Mouse (Mus musculus) olfactory bulb, adult 2 months (tissue): ENCODE data around the gene Ndp. TPM values are rescaled to one million over a fixed set of nuclear protein-coding genes. Genes with fewer than 3 reads are reported as not detected.

Experiments used
- H3K27ac ChIP-seq: fragments of 200-500 bp; 2 replicates; pipeline ENCODE4 v1.5.1; 2012; ENCODE audit warnings: low read depth, low read length; ENCODE audit not compliant: insufficient read depth
- H3K4me1 ChIP-seq: fragments of 200-500 bp; 2 replicates; pipeline ENCODE4 v1.6.1; 2012; ENCODE audit warnings: low read length; ENCODE audit not compliant: control insufficient read depth, insufficient read depth
- H3K4me3 ChIP-seq: fragments of 200-500 bp; 2 replicates; pipeline ENCODE4 v1.5.1; 2012; ENCODE audit warnings: mild to moderate bottlenecking, low read depth, low read length, moderate library complexity; ENCODE audit not compliant: insufficient read depth
- CTCF ChIP-seq: fragments of 200-500 bp; IDR thresholded peaks from 2 replicates; pipeline ENCODE4 v1.5.1; 2012; ENCODE audit warnings: low read depth, mild to moderate bottlenecking, low read length, moderate library complexity; ENCODE audit not compliant: insufficient read depth
- POLR2A ChIP-seq: fragments of 200-500 bp; IDR thresholded peaks from 2 replicates; pipeline ENCODE4 v1.6.1; 2012; ENCODE audit warnings: mild to moderate bottlenecking, low read depth, low read length, moderate library complexity; ENCODE audit not compliant: insufficient read depth
- WGBS: fragments of 180-500 bp; shearing (Covaris S2); methylation state at CpG from one replicate; pipeline ENCODE4 v1.1.7; 2018; 5-methylcytosine and 5-hydroxymethylcytosine counted together
- polyA plus RNA-seq: library from polyadenylated mRNA; stranded (reverse); fragments of >200 nt; gene quantifications from 2 replicates; pipeline ENCODE4 v1.2.4, GENCODE M21; 2012; ENCODE audit warnings: low replicate concordance; ENCODE audit not compliant: missing spikeins, insufficient read depth, insufficient read length

The Ndp gene
- not detected in 2 replicates for polyA plus RNA-seq

- Histone ChIP-seq H3K4me1 (peaks cover 4% of the 10 kb centered on the region; the same call in 1 of the 2 replicates), H3K4me3 (peak within 1 kb of the TSS; percentile 41), H3K27ac (peak within 1 kb of the TSS; percentile 78)
- TF ChIP-seq POLR2A (no peak), CTCF (no peak)
- WGBS, result 19% methylated on average over 13 of the region's 13 CpGs
Observed at GRCm38 (mm10) chrX:16911241-16911873, at the start of gene Ndp. TSS of gene Ndp (minus strand) at chrX:16911774.

GRCm38 (mm10) chrX:16954767-16955166 is 43.2 kb upstream of the Ndp start:
- H3K27ac ChIP-seq, result no peak overlapping the region
- no peaks in the 10 kb centered on the region for H3K4me1 ChIP-seq
- 78% methylated on average over 2 of the region's 2 CpGs for WGBS
- TF ChIP-seq POLR2A (no peak), CTCF (no peak)
- H3K4me3 ChIP-seq, result no peak overlapping the region

GRCm38 (mm10) chrX:16918006-16918405 is 6.4 kb upstream of the Ndp start:
- TF ChIP-seq CTCF (no peak), POLR2A (no peak)
- Histone ChIP-seq H3K4me3 (no peak overlapping the region), H3K27ac (no peak overlapping the region), H3K4me1 (no peaks in the 10 kb centered on the region)

GRCm38 (mm10) chrX:16913118-16913517 is 1.5 kb upstream of the Ndp start:
- 72% methylated on average over 1 of the region's 1 CpGs for WGBS
- TF ChIP-seq CTCF (no peak), POLR2A (no peak)
- Histone ChIP-seq H3K4me3 (no peak overlapping the region), H3K4me1 (0 out of 2 replicates have a peak, but pooled peaks cover 2% of the 10 kb centered on the region), H3K27ac (no peak overlapping the region)

- no peak overlapping the region for H3K4me3 ChIP-seq
- H3K4me1 ChIP-seq, result peaks cover 4% of the 10 kb centered on the region; the same call in 1 of the 2 replicates
- 24% methylated on average over 4 of the region's 4 CpGs for WGBS
- no peak overlapping the region for H3K27ac ChIP-seq
- TF ChIP-seq POLR2A (no peak), CTCF (no peak)
Observed at GRCm38 (mm10) chrX:16911911-16912310, 337 bp upstream of the Ndp start.

GRCm38 (mm10) chrX:16910211-16911095 is 1.1 kb downstream of the Ndp start:
- Histone ChIP-seq H3K4me1 (peaks cover 4% of the 10 kb centered on the region; the same call in 1 of the 2 replicates), H3K27ac (peak overlapping the region; percentile 78), H3K4me3 (peak overlapping the region; percentile 31)
- 21% methylated on average over 18 of the region's 18 CpGs for WGBS
- no peak for TF ChIP-seq POLR2A
- TF ChIP-seq CTCF, result no peak

- Histone ChIP-seq H3K27ac (no peak overlapping the region), H3K4me1 (peaks cover 4% of the 10 kb centered on the region; the same call in 1 of the 2 replicates), H3K4me3 (no peak overlapping the region)
- WGBS, result 57% methylated on average over 2 of the region's 2 CpGs
- TF ChIP-seq CTCF, result no peak
- no peak for TF ChIP-seq POLR2A
Observed at GRCm38 (mm10) chrX:16908652-16909051, 2.9 kb downstream of the Ndp start.

GRCm38 (mm10) chrX:16907554-16907953 is 4.0 kb downstream of the Ndp start:
- H3K27ac ChIP-seq, result no peak overlapping the region
- WGBS, result 58% methylated on average over 6 of the region's 6 CpGs
- no peak overlapping the region for H3K4me3 ChIP-seq
- peaks cover 4% of the 10 kb centered on the region; the same call in 1 of the 2 replicates for H3K4me1 ChIP-seq
- TF ChIP-seq CTCF, result no peak
- no peak for TF ChIP-seq POLR2A
